Mouse (Mus musculus): ENCODE results near the gene S100a1.

GRCm38 (mm10) chr3:90526076-90526475, 11.9 kb upstream of the S100a1 start:
- TF ChIP-seq CTCF (IDR thresholded peaks at IDR 0.05) (no peak), EP300 (IDR thresholded peaks at IDR 0.05) (no peak)
